Mouse (Mus musculus) C2C12 (cell line): ENCODE data around the gene Adgrg1. TPM values are rescaled to one million over a fixed set of nuclear protein-coding genes. Genes with fewer than 3 reads are reported as not detected.

Experiments used
- H3K27me3 ChIP-seq: one replicate; pipeline ENCODE4 v1.6.1; 2011; ENCODE audit not compliant: control insufficient read depth, insufficient read depth, insufficient read length
- H3K36me3 ChIP-seq: one replicate; pipeline ENCODE4 v1.6.1; 2011; ENCODE audit not compliant: control insufficient read depth, insufficient read depth
- H3K4me3 ChIP-seq: one replicate; pipeline ENCODE4 v1.5.1; 2011; ENCODE audit warnings: mild to moderate bottlenecking, control low read depth; ENCODE audit not compliant: poor library complexity, insufficient read depth, severe bottlenecking
- H3K79me2 ChIP-seq: one replicate; pipeline ENCODE4 v1.6.1; 2011; ENCODE audit not compliant: control insufficient read depth, insufficient read depth
- H3K79me3 ChIP-seq: one replicate; pipeline ENCODE4 v1.6.1; 2011; ENCODE audit warnings: low read depth, control low read depth
- H3ac ChIP-seq: one replicate; pipeline ENCODE3; 2011; ENCODE audit warnings: low read depth; ENCODE audit not compliant: control insufficient read depth, insufficient read length
- CEBPB ChIP-seq: IDR thresholded peaks from one replicate; pipeline ENCODE4 v1.6.1; 2011; ENCODE audit warnings: low read depth, mild to moderate bottlenecking, control low read depth, moderate library complexity
- CTCF ChIP-seq: IDR thresholded peaks from one replicate; pipeline ENCODE4 v1.5.1; 2011; ENCODE audit not compliant: control insufficient read depth, insufficient read depth, insufficient read length
- FOSL1 ChIP-seq: IDR thresholded peaks from one replicate; pipeline ENCODE4 v1.8.0; 2011; ENCODE audit warnings: mild to moderate bottlenecking, low read length; ENCODE audit not compliant: poor library complexity, insufficient read depth, severe bottlenecking
- MAX ChIP-seq: IDR thresholded peaks from one replicate; pipeline ENCODE4 v1.6.1; 2011; ENCODE audit warnings: mild to moderate bottlenecking, control low read depth
- MYOD1 ChIP-seq: IDR thresholded peaks from one replicate; pipeline ENCODE4 v1.6.1; 2011; ENCODE audit warnings: low read depth; ENCODE audit not compliant: control insufficient read depth, insufficient read length
- MYOG ChIP-seq: IDR thresholded peaks from one replicate; pipeline ENCODE4 v1.6.1; 2011; ENCODE audit not compliant: control insufficient read depth, insufficient read length; ENCODE audit errors: extremely low read depth
- USF1 ChIP-seq: IDR thresholded peaks from one replicate; pipeline ENCODE4 v1.6.1; 2011; ENCODE audit warnings: low read depth, mild to moderate bottlenecking, control low read depth, moderate library complexity
- polyA plus RNA-seq: library from polyadenylated mRNA; unstranded; fragments of >200 nt; fragmentation: generic; extraction: Trizol; gene quantifications from one replicate; pipeline ENCODE4 v1.2.1, GENCODE M21; 2012; ENCODE audit warnings: missing spikeins

The Adgrg1 gene
- polyA plus RNA-seq, 1 experiment: 2.8 TPM

DNA sequence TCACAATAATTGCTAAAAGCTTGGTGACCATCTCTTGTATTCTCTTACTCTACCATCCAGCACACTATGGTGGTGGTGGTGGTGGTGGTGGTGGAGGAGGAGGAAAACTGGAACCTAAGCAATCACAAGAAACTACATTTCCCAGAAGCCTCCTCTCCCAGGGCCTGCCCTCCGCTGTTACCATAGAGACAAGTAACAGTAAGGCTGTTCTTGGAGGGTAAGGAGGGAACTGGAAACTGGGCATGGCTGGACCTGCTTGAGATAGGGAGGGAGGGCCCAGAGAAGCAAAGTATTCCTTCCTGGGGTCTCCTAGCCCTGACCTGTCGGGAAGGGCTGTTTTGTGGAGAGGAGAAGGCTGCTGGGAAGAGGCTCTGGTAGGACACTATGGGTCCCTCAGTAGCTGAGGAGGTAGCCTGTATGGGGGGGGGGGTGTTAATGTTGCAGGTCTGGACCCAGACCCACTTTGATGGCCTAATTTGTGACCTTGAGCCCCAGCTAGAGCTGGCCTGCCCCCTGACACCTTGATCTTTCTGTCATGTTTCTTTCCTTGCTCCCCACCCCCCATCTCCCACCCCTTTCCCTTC is 80.5 kb downstream of the Adgrg1 start, which contains the start of gene Drc7:
Drc7 (plus strand) TSS at position 177 of the 584 bp plus-strand sequence.
- peaks cover 3% of the 10 kb centered on the region for H3K27me3 ChIP-seq
- H3K79me2 ChIP-seq: no peaks in the 10 kb centered on the region
- no peaks in the 10 kb centered on the region for H3K36me3 ChIP-seq
- no peak within 1 kb of the TSS for H3ac ChIP-seq
- H3K4me3 ChIP-seq: no peak within 1 kb of the TSS
- no peak for TF ChIP-seq CEBPB
- TF ChIP-seq MYOD1: no peak
- no peak for TF ChIP-seq FOSL1
- no peak for TF ChIP-seq USF1
- no peak for TF ChIP-seq MYOG
- no peak for TF ChIP-seq CTCF
- no peaks in the 10 kb centered on the region for H3K79me3 ChIP-seq

- Histone ChIP-seq H3K79me2 (no peaks in the 10 kb centered on the region), H3K27me3 (peaks cover 3% of the 10 kb centered on the region)
- TF ChIP-seq USF1 (no peak), MYOD1 (no peak), MYOG (no peak), CEBPB (no peak), MAX (no peak)
Observed at GRCm38 (mm10) chr8:95056414-95056813, 81.9 kb downstream of the Adgrg1 start.

GRCm38 (mm10) chr8:95058661-95059060 is 84.1 kb downstream of the Adgrg1 start:
- no peaks in the 10 kb centered on the region for H3K79me2 ChIP-seq
- H3K79me3 ChIP-seq: no peaks in the 10 kb centered on the region
- peaks cover 3% of the 10 kb centered on the region for H3K27me3 ChIP-seq
- no peak overlapping the region for H3ac ChIP-seq
- no peaks in the 10 kb centered on the region for H3K36me3 ChIP-seq
- no peak for TF ChIP-seq MYOD1
- no peak for TF ChIP-seq FOSL1
- TF ChIP-seq MAX: no peak
- no peak for TF ChIP-seq USF1
- no peak for TF ChIP-seq CTCF
- TF ChIP-seq MYOG: no peak
- no peak for TF ChIP-seq CEBPB
- no peak overlapping the region for H3K4me3 ChIP-seq

More at GRCm38 (mm10) chr8:95056414-95056813, 81.9 kb downstream of the Adgrg1 start:
- Histone ChIP-seq H3ac (no peak overlapping the region), H3K79me3 (no peaks in the 10 kb centered on the region), H3K36me3 (no peaks in the 10 kb centered on the region), H3K4me3 (no peak overlapping the region)

DNA sequence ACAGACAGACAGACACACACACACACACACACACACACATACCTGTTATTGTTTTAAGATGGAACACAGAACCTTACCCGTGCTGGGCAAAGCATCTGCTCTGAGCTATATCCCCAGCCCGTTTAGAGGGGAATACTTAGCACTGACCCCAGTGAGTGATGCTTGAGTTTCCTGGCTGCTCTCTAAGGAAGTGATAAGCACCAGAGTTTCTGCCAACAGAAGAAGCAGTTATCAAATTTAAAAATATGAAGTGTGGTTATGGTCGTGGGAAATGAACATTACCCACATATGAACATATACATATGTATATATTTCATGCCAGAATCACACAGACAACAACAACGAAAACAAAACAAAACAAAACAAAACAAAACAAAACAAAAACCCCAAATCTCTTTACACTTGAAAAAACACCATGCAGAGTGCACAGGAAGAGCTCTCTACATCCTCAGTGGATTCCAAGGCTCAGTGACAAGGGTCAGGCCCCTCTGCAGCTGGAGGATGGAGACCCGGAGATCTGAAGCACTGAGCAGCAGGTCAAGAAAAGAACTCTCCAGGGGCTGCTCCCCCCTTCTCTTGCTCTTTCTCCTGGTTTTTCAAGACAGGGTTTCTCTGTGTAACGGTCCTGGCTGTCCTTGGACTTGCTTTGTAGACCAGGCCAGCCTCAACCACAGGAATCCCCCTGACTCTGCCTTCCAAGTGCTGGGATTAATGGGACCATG is 85.4 kb downstream of the Adgrg1 start:
- no peaks in the 10 kb centered on the region for H3K79me3 ChIP-seq
- no peak for TF ChIP-seq MYOG
- H3K27me3 ChIP-seq: peaks cover 3% of the 10 kb centered on the region
- H3K4me3 ChIP-seq: no peak overlapping the region
- no peak overlapping the region for H3ac ChIP-seq
- H3K36me3 ChIP-seq: no peaks in the 10 kb centered on the region
- H3K79me2 ChIP-seq: no peaks in the 10 kb centered on the region

Other genes starting within 250 kb of the Adgrg1 start
- gene Ccl22, start 229.2 kb upstream of the Adgrg1 start, polyA plus RNA-seq: not detected
- 12.5 TPM for gene Cx3cl1, start 202.7 kb upstream of the Adgrg1 start, polyA plus RNA-seq
- gene Ccl17, start 164.3 kb upstream of the Adgrg1 start, polyA plus RNA-seq: 0.55 TPM
- gene Coq9, start 136.4 kb upstream of the Adgrg1 start, polyA plus RNA-seq: 44.0 TPM
- 115 TPM for gene Ciapin1, start 136.4 kb upstream of the Adgrg1 start, polyA plus RNA-seq
- gene Polr2c, start 117.3 kb upstream of the Adgrg1 start, polyA plus RNA-seq: 124 TPM
- 6.7 TPM for gene Dok4, start 98.4 kb upstream of the Adgrg1 start, polyA plus RNA-seq
- 28.1 TPM for gene Ccdc102a, start 56.7 kb upstream of the Adgrg1 start, polyA plus RNA-seq
- 0.18 TPM for gene Adgrg5, start 51.1 kb upstream of the Adgrg1 start, polyA plus RNA-seq
- 19.4 TPM for gene Adgrg3, start 42.9 kb downstream of the Adgrg1 start, polyA plus RNA-seq
- 0.09 TPM for gene Drc7, start 80.4 kb downstream of the Adgrg1 start, polyA plus RNA-seq
- gene Katnb1, start 106.4 kb downstream of the Adgrg1 start, polyA plus RNA-seq: 23.7 TPM
- gene Kifc3, start 228.1 kb downstream of the Adgrg1 start, polyA plus RNA-seq: 13.8 TPM